Mouse (Mus musculus): ENCODE measurements around the gene Luc7l2. TPM values are rescaled to one million over a fixed set of nuclear protein-coding genes. Genes with fewer than 3 reads are reported as not detected.
A peak's percentile ranks its signal among the peaks of the same experiment; 100 is the strongest.

Luc7l2 gene
- 21.1 TPM for polyA plus RNA-seq (2012; fragmentation: generic; extraction: Trizol)

DNA sequence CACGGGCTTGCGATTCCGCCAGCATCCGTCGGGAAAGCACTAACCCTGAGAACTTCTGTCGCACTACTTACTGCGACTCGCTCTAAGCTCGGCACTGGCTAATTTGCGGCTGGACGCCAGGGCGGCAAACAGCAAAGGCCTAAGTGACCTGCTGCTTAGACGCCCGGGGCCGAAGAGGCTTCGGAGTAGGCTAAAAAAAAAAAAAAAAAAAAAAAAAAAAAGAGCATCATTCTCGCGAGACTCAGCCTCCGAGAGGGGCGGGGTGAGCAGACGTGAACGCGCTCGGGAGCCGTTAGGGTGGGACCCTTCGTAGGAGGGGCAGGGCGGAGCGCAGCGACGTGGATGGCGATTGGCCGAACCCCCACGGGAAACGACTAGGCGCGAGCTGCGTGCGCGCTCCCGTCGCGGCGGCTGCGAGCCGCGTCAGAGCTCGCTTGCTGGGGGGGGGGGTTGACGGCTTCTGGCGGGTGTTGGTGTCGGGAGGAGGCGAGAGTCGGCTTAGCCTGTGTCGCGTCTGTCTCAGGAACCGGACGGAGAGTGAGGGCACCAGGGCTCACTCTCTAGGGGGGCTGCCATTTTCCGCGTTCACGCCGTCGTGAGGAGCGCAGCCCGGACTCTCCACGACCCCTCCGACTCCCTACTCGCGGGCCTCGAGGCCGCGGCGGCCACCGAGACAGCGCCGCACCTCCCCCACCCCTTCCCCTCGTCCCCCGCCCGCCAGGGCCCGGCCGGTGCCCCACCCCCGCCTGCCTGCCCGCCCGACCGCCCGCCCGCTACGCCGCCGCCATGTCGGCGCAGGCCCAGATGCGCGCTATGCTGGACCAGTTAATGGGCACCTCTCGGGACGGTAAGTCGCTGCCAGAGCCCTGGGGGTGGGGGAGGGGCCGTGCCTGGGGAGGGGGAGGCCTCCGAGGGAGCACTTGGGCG is at the start of gene Luc7l2:
Gene Luc7l2 (plus strand): TSS at position 273 of the 927 bp plus-strand sequence.
- Histone ChIP-seq H3K4me2 (ENCODE audit: low read depth) (peak within 1 kb of the TSS; percentile 93), H3K27me3 (ENCODE audit: control insufficient read depth, insufficient read depth, insufficient read length) (no peaks in the 10 kb centered on the region), H3K79me2 (ENCODE audit: control insufficient read depth, insufficient read depth) (peaks cover 43% of the 10 kb centered on the region), H3K36me3 (ENCODE audit: control insufficient read depth, insufficient read depth) (peaks cover 14% of the 10 kb centered on the region), H3K4me3 (peak within 1 kb of the TSS; percentile 97), H3ac (ENCODE audit: control insufficient read depth, insufficient read length) (peak within 1 kb of the TSS; percentile 73)
- TF ChIP-seq TCF12 (IDR thresholded peaks at IDR 0.05; ENCODE audit: insufficient read depth, poor library complexity, severe bottlenecking) (no peak), POLR2AphosphoS2 (IDR thresholded peaks at IDR 0.05; ENCODE audit: insufficient read length, low read depth) (peak; percentile 89), MYOD1 (IDR thresholded peaks at IDR 0.05; ENCODE audit: control insufficient read depth in 1 of 3, insufficient read length in 2 of 3, low read depth in 2 of 3) (peak in 1 of 3 experiments; percentile 23), MAX (IDR thresholded peaks at IDR 0.05; ENCODE audit: low read depth) (no peak), MYOG (IDR thresholded peaks at IDR 0.05; ENCODE audit: control insufficient read depth in 1 of 3, insufficient read depth in 1 of 3, insufficient read length in 2 of 3, low read depth in 2 of 3) (no peak), POLR2A (IDR thresholded peaks at IDR 0.05; ENCODE audit: insufficient read length, low read depth) (peak; percentile 82)

DNA sequence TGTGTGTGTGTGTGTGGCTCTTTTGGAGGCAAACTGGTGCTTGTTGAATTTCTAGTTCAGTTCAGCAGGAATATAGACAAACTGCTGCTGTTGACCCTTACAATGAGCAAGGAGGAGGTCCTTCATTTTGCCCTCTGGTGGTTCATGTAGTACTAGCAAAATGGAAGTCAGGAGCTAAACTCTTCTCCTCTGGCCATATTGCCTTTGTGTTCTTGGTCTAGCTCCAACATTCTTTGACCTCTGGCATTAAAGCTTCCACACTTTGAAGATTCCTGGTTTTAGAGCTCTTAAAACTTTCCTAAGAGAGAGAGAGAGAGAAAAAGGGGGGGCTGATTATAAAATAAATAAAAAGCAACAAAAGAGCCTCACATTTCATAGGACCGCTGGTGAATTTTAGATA is 39.0 kb upstream of the Luc7l2 start:
- Histone ChIP-seq H3K4me3 (no peak overlapping the region), H3ac (ENCODE audit: control insufficient read depth, insufficient read length) (no peak overlapping the region), H3K79me2 (ENCODE audit: control insufficient read depth, insufficient read depth) (no peaks in the 10 kb centered on the region), H3K4me2 (ENCODE audit: low read depth) (no peak overlapping the region), H3K27me3 (ENCODE audit: control insufficient read depth, insufficient read depth, insufficient read length) (no peaks in the 10 kb centered on the region), H3K36me3 (ENCODE audit: control insufficient read depth, insufficient read depth) (no peaks in the 10 kb centered on the region)
- TF ChIP-seq SRF (IDR thresholded peaks at IDR 0.05; ENCODE audit: control insufficient read depth, insufficient read length, low read depth) (no peak), MYOD1 (IDR thresholded peaks at IDR 0.05; ENCODE audit: control insufficient read depth in 1 of 3, insufficient read length in 2 of 3, low read depth in 2 of 3) (no peak), TCF12 (IDR thresholded peaks at IDR 0.05; ENCODE audit: insufficient read depth, poor library complexity, severe bottlenecking) (no peak), POLR2AphosphoS2 (IDR thresholded peaks at IDR 0.05; ENCODE audit: insufficient read length, low read depth) (no peak), USF1 (IDR thresholded peaks at IDR 0.05; ENCODE audit: low read depth) (no peak), POLR2A (IDR thresholded peaks at IDR 0.05; ENCODE audit: insufficient read length, low read depth) (no peak), MAX (IDR thresholded peaks at IDR 0.05; ENCODE audit: low read depth) (no peak), MYOG (IDR thresholded peaks at IDR 0.05; ENCODE audit: control insufficient read depth in 1 of 3, insufficient read depth in 1 of 3, insufficient read length in 2 of 3, low read depth in 2 of 3) (no peak)

DNA sequence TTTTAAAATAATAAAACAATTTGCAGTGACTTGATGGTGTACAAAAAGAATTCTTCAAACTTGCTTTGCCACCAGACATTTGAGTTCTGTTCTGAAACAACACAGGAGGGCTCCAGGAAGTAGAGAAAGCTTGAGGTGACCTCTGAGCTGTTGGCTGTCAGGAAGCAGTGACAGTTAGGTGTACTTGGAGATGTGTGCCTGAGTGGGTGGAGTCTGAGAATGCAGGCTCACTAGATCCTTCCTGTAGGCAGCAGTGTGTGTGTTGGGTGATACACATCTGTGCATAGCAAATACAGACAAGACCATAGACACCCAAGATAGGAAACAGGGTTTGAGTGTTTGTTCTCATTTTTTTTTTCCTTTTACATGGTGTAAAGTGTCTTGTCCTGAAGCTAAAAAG is 38.3 kb upstream of the Luc7l2 start:
- H3K4me3 ChIP-seq = no peak overlapping the region
- no peaks in the 10 kb centered on the region for H3K27me3 ChIP-seq (ENCODE audit: control insufficient read depth, insufficient read depth, insufficient read length)
- no peaks in the 10 kb centered on the region for H3K79me2 ChIP-seq (ENCODE audit: control insufficient read depth, insufficient read depth)
- H3K4me2 ChIP-seq (ENCODE audit: low read depth) = no peak overlapping the region
- no peak overlapping the region for H3ac ChIP-seq (ENCODE audit: control insufficient read depth, insufficient read length)
- H3K36me3 ChIP-seq (ENCODE audit: control insufficient read depth, insufficient read depth) = no peaks in the 10 kb centered on the region
- TF ChIP-seq MYOG (IDR thresholded peaks at IDR 0.05; ENCODE audit: control insufficient read depth in 1 of 3, insufficient read depth in 1 of 3, insufficient read length in 2 of 3, low read depth in 2 of 3) = no peak
- TF ChIP-seq CEBPB (IDR thresholded peaks at IDR 0.05; ENCODE audit: insufficient read depth, poor library complexity, severe bottlenecking) = no peak
- TF ChIP-seq TCF12 (IDR thresholded peaks at IDR 0.05; ENCODE audit: insufficient read depth, poor library complexity, severe bottlenecking) = no peak
- TF ChIP-seq SRF (IDR thresholded peaks at IDR 0.05; ENCODE audit: control insufficient read depth, insufficient read length, low read depth) = no peak
- TF ChIP-seq TCF3 (IDR thresholded peaks at IDR 0.05; ENCODE audit: insufficient read length, low read depth) = no peak
- TF ChIP-seq REST (IDR thresholded peaks at IDR 0.05; ENCODE audit: insufficient read depth, insufficient read length) = no peak
- no peak for TF ChIP-seq USF1 (IDR thresholded peaks at IDR 0.05; ENCODE audit: low read depth)
- no peak for TF ChIP-seq POLR2AphosphoS2 (IDR thresholded peaks at IDR 0.05; ENCODE audit: insufficient read length, low read depth)
- no peak for TF ChIP-seq POLR2A (IDR thresholded peaks at IDR 0.05; ENCODE audit: insufficient read length, low read depth)
- TF ChIP-seq MAX (IDR thresholded peaks at IDR 0.05; ENCODE audit: low read depth) = no peak
- no peak for TF ChIP-seq E2F4 (IDR thresholded peaks at IDR 0.05; ENCODE audit: insufficient read depth)
- TF ChIP-seq MYOD1 (IDR thresholded peaks at IDR 0.05; ENCODE audit: control insufficient read depth in 1 of 3, insufficient read length in 2 of 3, low read depth in 2 of 3) = no peak

- Histone ChIP-seq H3K27me3 (ENCODE audit: control insufficient read depth, insufficient read depth, insufficient read length) (no peaks in the 10 kb centered on the region), H3K79me2 (ENCODE audit: control insufficient read depth, insufficient read depth) (no peaks in the 10 kb centered on the region), H3ac (ENCODE audit: control insufficient read depth, insufficient read length) (no peak overlapping the region), H3K4me3 (no peak overlapping the region), H3K36me3 (ENCODE audit: control insufficient read depth, insufficient read depth) (no peaks in the 10 kb centered on the region), H3K4me2 (ENCODE audit: low read depth) (no peak overlapping the region)
- TF ChIP-seq SRF (IDR thresholded peaks at IDR 0.05; ENCODE audit: control insufficient read depth, insufficient read length, low read depth) = no peak
- no peak for TF ChIP-seq MYOG (IDR thresholded peaks at IDR 0.05; ENCODE audit: control insufficient read depth in 1 of 3, insufficient read depth in 1 of 3, insufficient read length in 2 of 3, low read depth in 2 of 3)
- TF ChIP-seq POLR2A (IDR thresholded peaks at IDR 0.05; ENCODE audit: insufficient read length, low read depth) = no peak
- peak in 1 of 3 experiments; percentile 4 for TF ChIP-seq MYOD1 (IDR thresholded peaks at IDR 0.05; ENCODE audit: control insufficient read depth in 1 of 3, insufficient read length in 2 of 3, low read depth in 2 of 3)
- TF ChIP-seq E2F4 (IDR thresholded peaks at IDR 0.05; ENCODE audit: insufficient read depth) = no peak
- TF ChIP-seq POLR2AphosphoS2 (IDR thresholded peaks at IDR 0.05; ENCODE audit: insufficient read length, low read depth) = no peak
- no peak for TF ChIP-seq REST (IDR thresholded peaks at IDR 0.05; ENCODE audit: insufficient read depth, insufficient read length)
Observed at GRCm38 (mm10) chr6:38515201-38515600, 35.9 kb upstream of the Luc7l2 start.

Data from myocyte (in vitro differentiated cells).